Mouse (Mus musculus) testis, adult 2 months (tissue): Measurements from ENCODE around the gene Gm20388.

Experiments
- CTCF ChIP-seq: fragments of 200-500 bp; IDR thresholded peaks from 2 replicates; pipeline ENCODE4 v1.5.1; 2012; ENCODE audit warnings: low read depth, mild to moderate bottlenecking, inconsistent platforms, low read length, moderate library complexity; ENCODE audit not compliant: control insufficient read depth, insufficient read depth, insufficient replicate concordance
- POLR2A ChIP-seq: fragments of 200-500 bp; IDR thresholded peaks from 2 replicates; pipeline ENCODE4 v1.6.1; 2012; ENCODE audit warnings: low read depth, mild to moderate bottlenecking, inconsistent platforms, low read length, moderate library complexity; ENCODE audit not compliant: control insufficient read depth

DNA sequence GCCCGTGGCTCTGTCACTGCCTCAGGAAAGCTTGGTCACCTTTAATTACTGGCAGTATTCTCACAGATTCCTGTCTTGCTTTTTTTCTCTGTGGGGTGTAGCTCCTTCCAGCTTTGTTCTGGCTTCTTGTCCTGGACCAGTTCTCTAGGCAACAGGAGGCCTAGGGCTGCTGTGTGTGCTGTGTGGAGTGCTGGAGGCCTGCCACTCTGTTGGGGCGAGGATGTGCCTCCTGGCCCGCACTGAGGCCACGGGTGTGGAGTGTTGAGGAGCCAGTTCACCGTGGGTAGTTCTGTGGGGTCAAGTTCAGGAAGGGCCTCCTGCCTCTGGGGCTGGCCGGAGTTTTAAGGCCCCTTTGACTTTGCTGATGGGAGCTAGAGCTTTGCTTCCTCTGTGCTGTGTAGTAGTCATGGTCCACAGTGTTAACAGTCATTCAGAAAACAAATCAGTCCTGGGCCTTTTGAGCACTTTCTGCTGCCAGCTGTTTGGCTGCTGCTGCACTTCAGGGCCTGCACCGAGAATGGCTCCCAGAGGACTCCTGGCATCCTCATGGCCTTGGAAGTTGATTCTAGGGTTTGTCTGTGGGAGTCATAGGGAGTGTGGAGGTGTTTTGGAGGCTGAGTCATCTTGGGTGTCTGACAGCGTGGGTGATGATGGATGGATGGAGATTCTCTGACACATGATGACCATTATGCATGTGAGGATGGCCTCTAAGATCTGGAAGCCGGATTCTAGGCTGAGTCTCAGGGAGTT is 2080.0 kb downstream of the Gm20388 start:
- no peak for TF ChIP-seq CTCF
- no peak for TF ChIP-seq POLR2A
